Mouse (Mus musculus) lung, adult 18-20 months (tissue): ENCODE results near the gene P2ry13.

Source experiments
- DNase-seq, 2 experiments: peaks; one replicate each; pipeline ENCODE4 v3.0.0; 2022; ENCODE audit warnings: mixed read lengths in 2 of 2

P2ry13 gene

GRCm38 (mm10) chr3:59210727-59211126 is at the start of gene P2ry13:
P2ry13 (minus strand) TSS chr3:59210882.
- no peak for DNase-seq

- DNase-seq = no peak
Measured at GRCm38 (mm10) chr3:59257740-59258664, 47.3 kb upstream of the P2ry13 start.

- no peak for DNase-seq
Measured at GRCm38 (mm10) chr3:59250454-59250853, 39.8 kb upstream of the P2ry13 start.

DNA sequence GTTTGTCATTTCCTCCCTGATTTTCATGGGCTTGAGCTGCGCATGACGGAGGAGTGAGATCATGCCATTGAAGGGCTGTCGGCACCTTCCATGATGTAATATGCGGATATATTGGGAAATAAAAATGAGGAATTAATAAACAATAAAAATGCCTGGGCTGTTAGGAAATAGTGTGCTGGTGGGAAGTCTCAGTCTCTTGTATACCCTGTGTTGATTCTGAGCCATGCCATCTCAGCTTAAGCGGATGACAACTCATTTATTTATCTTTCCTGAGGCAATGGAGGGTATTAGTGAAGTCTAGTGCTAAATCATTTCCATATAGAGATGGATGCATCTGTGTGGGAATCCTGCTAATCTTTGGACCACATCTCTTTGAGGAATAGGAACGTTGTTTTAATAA is 37.3 kb upstream of the P2ry13 start:
- DNase-seq = no peak

- peak in 1 of 2 experiments; percentile 16 for DNase-seq
Measured at GRCm38 (mm10) chr3:59243384-59243783, 32.7 kb upstream of the P2ry13 start.

DNA sequence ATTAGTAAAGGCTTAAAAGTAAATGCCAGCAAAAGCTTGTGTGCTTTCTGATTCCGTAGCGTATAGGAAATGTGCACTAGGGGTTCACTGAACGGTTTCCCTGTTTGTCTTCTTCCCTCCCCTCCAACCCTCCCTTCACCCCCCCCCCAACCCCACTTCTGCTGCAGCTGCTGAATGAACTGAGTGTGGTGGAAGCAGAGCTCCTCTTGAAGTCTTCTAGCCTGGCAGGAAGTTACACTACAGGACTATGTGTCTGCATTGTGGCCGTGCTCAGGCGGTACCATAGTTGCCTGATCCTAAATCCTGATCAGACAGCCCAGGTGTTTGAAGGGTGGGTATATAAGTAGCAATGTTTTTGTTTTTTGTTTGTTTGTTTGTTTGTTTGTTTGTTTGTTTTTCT is 24.2 kb upstream of the P2ry13 start:
- no peak for DNase-seq

GRCm38 (mm10) chr3:59230912-59231311 is 20.2 kb upstream of the P2ry13 start:
- no peak for DNase-seq

- DNase-seq = peak; percentile 38 to 44
Measured at GRCm38 (mm10) chr3:59228730-59229551, 18.3 kb upstream of the P2ry13 start.

GRCm38 (mm10) chr3:59227696-59228095 is 17.0 kb upstream of the P2ry13 start:
- DNase-seq = no peak

- DNase-seq = no peak
Measured at GRCm38 (mm10) chr3:59225411-59225810, 14.7 kb upstream of the P2ry13 start.

DNA sequence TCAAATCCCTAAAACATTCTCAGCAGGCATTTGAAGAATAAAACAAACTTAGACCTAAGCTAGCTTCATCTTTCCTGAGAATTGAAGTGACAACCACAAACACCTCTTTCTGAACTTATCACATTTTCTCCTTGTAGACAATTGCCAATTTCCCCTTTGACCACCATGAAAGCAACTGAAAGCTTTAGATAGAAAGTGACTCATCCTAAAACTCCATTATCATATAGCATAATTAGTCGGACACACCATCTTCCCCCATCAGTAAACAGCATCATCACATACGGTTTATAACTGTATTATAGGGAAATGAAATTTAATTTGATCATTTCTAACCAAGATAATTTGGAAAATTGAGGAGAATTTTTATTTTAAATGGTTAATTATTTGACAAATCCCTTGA is 11.6 kb upstream of the P2ry13 start:
- DNase-seq = no peak

GRCm38 (mm10) chr3:59219326-59219725 is 8.6 kb upstream of the P2ry13 start:
- DNase-seq = no peak

DNA sequence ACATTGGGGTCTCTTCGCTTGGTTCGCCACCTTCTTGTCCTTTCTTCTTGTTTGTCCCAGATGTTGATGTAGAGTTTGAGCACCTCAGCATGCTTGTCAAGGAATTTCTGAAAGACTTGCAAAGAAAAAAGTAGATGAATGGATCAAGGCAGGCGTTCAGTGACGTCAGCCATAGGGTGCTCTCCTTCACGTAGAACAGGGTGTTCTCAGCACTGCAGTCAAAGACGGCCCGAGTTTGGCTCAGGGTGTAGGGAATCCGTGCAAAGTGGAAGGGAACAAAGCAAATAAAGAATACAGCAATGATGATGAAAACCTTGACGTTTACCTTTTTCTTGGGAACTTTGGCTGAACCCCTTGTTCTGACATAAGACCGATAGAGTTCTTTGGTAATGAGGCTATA is 6.5 kb upstream of the P2ry13 start:
- no peak for DNase-seq

DNA sequence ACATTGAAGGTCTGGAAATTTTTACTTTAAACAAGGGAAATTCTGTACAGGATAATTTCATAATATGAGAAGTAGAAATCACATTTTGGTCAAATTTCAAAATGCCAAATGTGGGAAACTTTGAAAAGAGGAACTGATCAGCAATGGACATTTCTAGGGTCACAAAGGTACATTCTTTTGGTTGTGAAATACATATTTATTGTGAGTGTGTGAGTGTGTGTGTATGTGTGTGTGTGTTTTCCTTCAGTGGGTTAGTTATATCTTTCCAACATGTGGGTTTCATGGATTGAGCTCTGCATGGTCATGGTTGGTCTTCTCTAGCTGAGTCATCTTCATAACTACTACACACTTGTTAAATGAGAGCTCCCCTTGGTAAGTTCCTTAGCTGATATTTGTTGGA is 1.7 kb upstream of the P2ry13 start:
- DNase-seq = no peak

DNA sequence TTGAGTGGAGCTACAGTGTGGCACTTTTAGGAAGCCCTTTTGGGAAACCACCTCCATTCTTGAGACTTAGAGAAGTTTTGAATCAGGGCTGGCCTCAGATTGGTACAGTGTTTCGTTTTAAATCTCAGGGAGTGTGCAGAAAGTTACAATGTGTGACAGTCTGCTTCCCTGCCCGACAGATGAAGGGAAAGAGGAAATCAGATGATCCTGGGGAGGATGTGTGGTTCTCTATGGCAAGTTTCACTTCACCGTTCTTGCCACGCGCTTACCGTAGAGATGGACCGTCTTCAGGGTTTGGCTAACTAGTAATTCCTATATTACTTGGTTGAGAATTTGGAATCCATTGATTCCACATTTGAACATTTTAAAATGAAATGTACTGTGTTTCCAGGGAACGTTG is 1.1 kb upstream of the P2ry13 start:
- no peak for DNase-seq

DNA sequence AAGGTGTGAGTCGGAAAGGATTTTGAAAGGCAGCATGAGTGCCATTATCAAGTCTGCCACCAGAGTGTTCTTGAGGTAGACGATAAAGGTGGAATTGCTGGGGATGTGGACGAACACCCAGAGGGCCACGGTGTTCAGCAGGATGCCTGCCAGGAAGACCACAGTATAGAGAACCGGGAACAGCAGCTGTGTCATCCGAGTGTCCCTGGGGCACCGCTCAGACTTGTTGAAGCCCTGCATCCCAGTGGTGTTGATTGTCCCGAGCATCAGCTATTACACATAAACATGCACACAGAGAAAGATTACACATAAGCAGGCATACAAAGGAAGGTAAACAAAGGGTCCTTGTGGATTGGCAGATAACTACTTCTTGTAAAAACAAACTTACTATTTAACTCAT is 593 bp downstream of the P2ry13 start:
- no peak for DNase-seq

- peak in 1 of 2 experiments; percentile 36 for DNase-seq
Measured at GRCm38 (mm10) chr3:59208650-59209548, 1.8 kb downstream of the P2ry13 start.

- no peak for DNase-seq
Measured at GRCm38 (mm10) chr3:59205941-59206340, 4.7 kb downstream of the P2ry13 start.

DNA sequence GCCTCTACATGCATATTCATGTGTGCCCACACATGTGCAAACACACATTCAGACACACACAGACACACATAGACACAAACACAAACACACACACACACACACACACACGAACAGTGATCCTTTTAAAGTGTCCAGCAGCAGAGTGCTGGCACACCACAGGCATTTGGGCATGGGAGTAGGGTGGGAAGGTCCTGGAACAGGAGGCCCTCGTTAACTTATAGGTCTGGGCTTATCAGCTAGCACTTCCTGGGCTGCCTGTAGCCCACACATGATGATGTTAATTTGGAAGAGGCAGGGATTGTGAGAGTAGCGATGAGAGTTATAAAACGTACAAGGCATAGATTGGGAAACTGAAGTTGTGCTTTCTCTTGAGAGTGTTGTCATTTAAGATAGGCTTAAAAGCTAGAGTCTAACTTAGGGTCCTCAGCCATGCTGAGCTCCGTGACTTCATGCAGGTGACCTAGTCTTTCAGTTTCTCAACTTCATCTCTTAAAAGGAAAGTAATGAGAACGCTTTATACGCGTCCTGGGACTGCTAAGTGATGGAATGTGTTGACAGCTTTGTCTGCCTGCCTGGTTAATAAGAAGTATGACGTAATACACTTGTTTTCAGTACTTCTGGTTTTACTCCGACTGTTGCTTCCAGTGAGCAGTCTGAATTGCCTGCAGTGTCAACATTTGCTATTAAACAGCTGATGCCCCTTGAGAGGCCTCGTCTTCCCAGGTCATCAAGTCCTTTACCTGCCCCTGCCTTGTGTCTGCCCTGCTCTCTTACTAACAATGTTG is 5.8 kb downstream of the P2ry13 start:
- DNase-seq = peak in 1 of 2 experiments; percentile 40

- peak; percentile 39 to 73 for DNase-seq
Measured at GRCm38 (mm10) chr3:59203802-59204520, 6.7 kb downstream of the P2ry13 start.

GRCm38 (mm10) chr3:59197329-59197948 is 13.2 kb downstream of the P2ry13 start:
- no peak for DNase-seq
